16 mouse cellular contexts compared by ENCODE assay signal in the genomic region with DNA sequence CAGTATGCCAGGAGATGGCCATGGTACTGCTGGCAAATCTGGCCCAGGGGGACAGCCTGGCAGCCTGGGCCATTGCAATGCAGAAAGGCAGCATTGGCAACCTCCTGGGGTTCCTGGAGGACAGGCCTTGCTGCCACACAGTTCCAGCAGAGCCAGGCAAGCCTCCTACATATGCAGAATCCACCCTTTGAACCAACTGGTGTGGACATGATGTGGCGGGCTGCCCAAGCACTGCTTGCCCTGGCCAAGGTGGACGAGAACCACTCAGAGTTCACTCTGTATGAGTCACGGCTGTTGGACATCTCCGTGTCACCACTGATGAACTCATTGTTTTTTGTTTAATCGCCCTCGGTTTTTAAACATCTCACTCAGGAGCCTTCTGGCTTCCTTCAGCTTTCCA. TPM values are rescaled to one million over a fixed set of nuclear protein-coding genes. Genes with fewer than 3 reads are reported as not detected.
"Had no signal": no experiment of that assay in that cellular context is flagged by ENCODE, and none has a peak within 500 bp of the region (broad histone marks: within the 10 kb centered on the region; RNA-seq: fewer than 3 reads in every experiment).

No protein-coding gene starts in this region.

- DNase-seq: kidney, adult 9 months; kidney, postnatal 25 days; layer of hippocampus, adult 9-11 months; left cerebral cortex, postnatal 4 days; liver, postnatal 0 days; lung, embryonic 14.5 days; retina, postnatal 1 day; right cerebral cortex, postnatal 25 days; spleen, adult 18-20 months; thymus, postnatal 25 days had no signal

RNA-seq across cellular contexts. Expression of a gene that starts 36.5 kb away (rescaled TPM):
- total RNA-seq: layer of hippocampus, adult 2 months; layer of hippocampus, postnatal 25 days; left cerebral cortex, adult 2 months; left cerebral cortex, postnatal 10 days; left cerebral cortex, postnatal 4 days; monocyte, adult 5-6 weeks; neutrophil, adult 5-6 weeks had no signal

RNA-seq across cellular contexts. Expression of a gene that starts 52.2 kb away (rescaled TPM):
- total RNA-seq: layer of hippocampus, adult 2 months; layer of hippocampus, postnatal 25 days; left cerebral cortex, adult 2 months; left cerebral cortex, postnatal 10 days; left cerebral cortex, postnatal 4 days; monocyte, adult 5-6 weeks; neutrophil, adult 5-6 weeks had no signal
